Mouse (Mus musculus) adrenal gland, adult 2 months (tissue): Measurements from ENCODE around the gene Gimap8. TPM values are rescaled to one million over a fixed set of nuclear protein-coding genes. Genes with fewer than 3 reads are reported as not detected.

Experiments
- DNase-seq: peaks from one replicate; pipeline ENCODE4 v3.0.0; 2021
- polyA plus RNA-seq: library from polyadenylated mRNA; depleted of rRNA; stranded (reverse); fragments of >200 nt; gene quantifications from 2 replicates; pipeline ENCODE4 v1.2.3, GENCODE M21; 2012; rRNA removed
- total RNA-seq, 2 experiments: library from RNA; stranded (reverse); gene quantifications; 2 replicates each; pipeline ENCODE4 v1.2.3; 2021

Gene Gimap8
- total and polyA plus RNA-seq, 3 experiments, result 1.2 to 12.6 (median 7.8) TPM

- no peak for DNase-seq
These were observed 55.6 kb downstream of the Gimap8 start for GRCm38 (mm10) chr6:48702601-48703000.

GRCm38 (mm10) chr6:48704146-48704545 is 57.1 kb downstream of the Gimap8 start:
- no peak for DNase-seq

GRCm38 (mm10) chr6:48706130-48706529 is 59.1 kb downstream of the Gimap8 start:
- DNase-seq, result no peak

Other genes with a start within 250 kb of the Gimap8 start
- gene Zfp467, start 201.4 kb upstream of the Gimap8 start, total RNA-seq, result 10 to 100 TPM; 47.3 to 53.6 TPM
- gene Zfp467, start 201.4 kb upstream of the Gimap8 start, polyA plus RNA-seq, result 119 and 124 TPM in 2 replicates
- 1 to 10 TPM; 2.7 to 3.5 TPM for gene Sspo, start 199.0 kb upstream of the Gimap8 start, total RNA-seq
- 8.4 and 12.3 TPM in 2 replicates for gene Sspo, start 199.0 kb upstream of the Gimap8 start, polyA plus RNA-seq
- gene Atp6v0e2, start 109.6 kb upstream of the Gimap8 start, total RNA-seq, result 10 to 100 TPM; 70.7 to 78.4 TPM
- gene Atp6v0e2, start 109.6 kb upstream of the Gimap8 start, polyA plus RNA-seq, result 182 and 183 TPM in 2 replicates
- 10 to 100 TPM; 30.8 to 45.1 TPM for gene Lrrc61, start 92.4 kb upstream of the Gimap8 start, total RNA-seq
- gene Lrrc61, start 92.4 kb upstream of the Gimap8 start, polyA plus RNA-seq, result 32.4 and 33.3 TPM in 2 replicates
- gene Rarres2, start 74.4 kb upstream of the Gimap8 start, total RNA-seq, result 100 to 1,000 TPM in 1 of 2 experiments, 10 to 100 TPM in 1; 73.4 to 101 TPM
- gene Rarres2, start 74.4 kb upstream of the Gimap8 start, polyA plus RNA-seq, result 29.3 and 41.8 TPM in 2 replicates
- gene Gm45021, start 57.6 kb upstream of the Gimap8 start, total RNA-seq, result not detected
- not detected in 2 replicates for gene Gm45021, start 57.6 kb upstream of the Gimap8 start, polyA plus RNA-seq
- gene Repin1, start 53.4 kb upstream of the Gimap8 start, total RNA-seq, result 10 to 100 TPM; 55.6 to 67.5 TPM
- 127 and 152 TPM in 2 replicates for gene Repin1, start 53.4 kb upstream of the Gimap8 start, polyA plus RNA-seq
- gene Gm44965, start 53.3 kb upstream of the Gimap8 start, total RNA-seq, result not detected
- not detected in 2 replicates for gene Gm44965, start 53.3 kb upstream of the Gimap8 start, polyA plus RNA-seq
- gene Zfp775, start 45.2 kb upstream of the Gimap8 start, total RNA-seq, result 1 to 10 TPM; 7.4 to 8.7 TPM
- gene Zfp775, start 45.2 kb upstream of the Gimap8 start, polyA plus RNA-seq, result 14.8 and 16.8 TPM in 2 replicates
- gene AI854703, start 20.5 kb upstream of the Gimap8 start, total RNA-seq, result 1 to 10 TPM; 1.9 to 2.0 TPM
- 6.0 and 7.6 TPM in 2 replicates for gene AI854703, start 20.5 kb upstream of the Gimap8 start, polyA plus RNA-seq
- gene Gimap9, start 28.9 kb downstream of the Gimap8 start, total RNA-seq, result 1 to 10 TPM; 3.6 to 5.9 TPM
- 0.34 and 0.49 TPM in 2 replicates for gene Gimap9, start 28.9 kb downstream of the Gimap8 start, polyA plus RNA-seq
- 10 to 100 TPM; 40.3 to 50.9 TPM for gene Gimap4, start 37.3 kb downstream of the Gimap8 start, total RNA-seq
- gene Gimap4, start 37.3 kb downstream of the Gimap8 start, polyA plus RNA-seq, result 7.8 and 8.2 TPM in 2 replicates
- 10 to 100 TPM; 50.7 to 66.4 TPM for gene Gimap6, start 61.0 kb downstream of the Gimap8 start, total RNA-seq
- gene Gimap6, start 61.0 kb downstream of the Gimap8 start, polyA plus RNA-seq, result 4.5 and 4.9 TPM in 2 replicates
- gene Gm28053, start 71.4 kb downstream of the Gimap8 start, total RNA-seq, result 10 to 100 TPM in 1 of 2 experiments, 1 to 10 TPM in 1; 6.9 to 11.5 TPM
- not detected in 2 replicates for gene Gm28053, start 71.4 kb downstream of the Gimap8 start, polyA plus RNA-seq
- gene Gimap7, start 71.4 kb downstream of the Gimap8 start, total RNA-seq, result under 1 TPM; 0.37 to 0.66 TPM
- gene Gimap7, start 71.4 kb downstream of the Gimap8 start, polyA plus RNA-seq, result 0.08 TPM in 1 of 2 replicates, not detected in the other
- gene Gimap1, start 91.8 kb downstream of the Gimap8 start, total RNA-seq, result 10 to 100 TPM in 1 of 2 experiments, 1 to 10 TPM in 1; 7.9 to 12.0 TPM
- 6.5 and 8.2 TPM in 2 replicates for gene Gimap1, start 91.8 kb downstream of the Gimap8 start, polyA plus RNA-seq
- 10 to 100 TPM; 10.5 to 17.1 TPM for gene Gimap5, start 99.0 kb downstream of the Gimap8 start, total RNA-seq
- gene Gimap5, start 99.0 kb downstream of the Gimap8 start, polyA plus RNA-seq, result 10.9 and 14.7 TPM in 2 replicates
- 10 to 100 TPM in 1 of 2 experiments, 1 to 10 TPM in 1; 5.2 to 10.3 TPM for gene Gimap3, start 123.6 kb downstream of the Gimap8 start, total RNA-seq
- 1.5 TPM in 2 replicates for gene Gimap3, start 123.6 kb downstream of the Gimap8 start, polyA plus RNA-seq
- 100 to 1,000 TPM; 303 to 381 TPM for gene Tmem176a, start 193.7 kb downstream of the Gimap8 start, total RNA-seq
- gene Tmem176a, start 193.7 kb downstream of the Gimap8 start, polyA plus RNA-seq, result 314 and 406 TPM in 2 replicates
- 100 to 1,000 TPM; 608 to 699 TPM for gene Tmem176b, start 194.3 kb downstream of the Gimap8 start, total RNA-seq
- gene Tmem176b, start 194.3 kb downstream of the Gimap8 start, polyA plus RNA-seq, result 591 and 724 TPM in 2 replicates
- gene Aoc1, start 225.7 kb downstream of the Gimap8 start, total RNA-seq, result not detected
- gene Aoc1, start 225.7 kb downstream of the Gimap8 start, polyA plus RNA-seq, result not detected in 2 replicates